Mouse (Mus musculus): ENCODE data around the gene Cdca7l. TPM values are rescaled to one million over a fixed set of nuclear protein-coding genes. Genes with fewer than 3 reads are reported as not detected.
A peak's percentile ranks its signal among the peaks of the same experiment; 100 is the strongest.

Gene Cdca7l
- polyA plus RNA-seq, 1 experiment from 2014 or later = 6.7 TPM

DNA sequence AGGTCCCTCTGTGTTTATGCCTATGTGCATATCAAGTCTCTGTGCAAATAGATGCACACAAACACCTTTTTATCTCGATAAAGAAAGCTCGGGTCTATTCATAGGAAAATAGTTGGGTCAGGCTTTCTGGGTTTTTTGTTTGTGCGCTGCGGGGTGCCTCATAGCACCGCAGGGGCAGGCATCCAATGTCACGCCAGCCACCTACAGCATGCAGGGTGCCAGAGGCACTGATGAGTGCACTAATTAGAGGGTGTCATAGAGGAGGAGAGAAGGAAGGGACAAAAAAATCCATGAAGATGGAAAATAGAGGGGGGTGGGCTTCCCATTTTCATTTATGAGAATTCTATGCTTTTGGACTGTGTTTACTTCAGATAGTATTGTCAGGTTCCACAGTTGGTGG, 17.5 kb upstream of the Cdca7l start:
- no peaks in the 10 kb centered on the region for H3K27me3 ChIP-seq (replicated peaks; ENCODE audit: insufficient read depth, low read length)
- 52% methylated on average over 6 of the region's 6 CpGs for WGBS
- no peaks in the 10 kb centered on the region for H3K36me3 ChIP-seq (ENCODE audit: insufficient read depth, low read length)
- TF ChIP-seq EP300 (IDR thresholded peaks at IDR 0.05) (no peak), CTCF (IDR thresholded peaks at IDR 0.05) (no peak)
- H3K27ac ChIP-seq (ENCODE audit: low read length) = no peak overlapping the region
- ATAC-seq (no peak), DNase-seq (ENCODE audit: low spot score) (no peak)
- no peak overlapping the region for H3K4me3 ChIP-seq (ENCODE audit: low read depth, low read length)
- H3K4me1 ChIP-seq (ENCODE audit: insufficient read depth, low read depth, low read length) = no peaks in the 10 kb centered on the region
- H3K9me3 ChIP-seq (ENCODE audit: low read length) = no peaks in the 10 kb centered on the region
- H3K4me2 ChIP-seq (replicated peaks; ENCODE audit: low read depth, low read length) = no peak overlapping the region
- H3K9ac ChIP-seq (replicated peaks; ENCODE audit: low read depth) = no peak overlapping the region

GRCm38 (mm10) chr12:117788513-117789011, 15.5 kb upstream of the Cdca7l start:
- Histone ChIP-seq H3K4me3 (ENCODE audit: low read depth, low read length) (no peak overlapping the region), H3K9me3 (ENCODE audit: low read length) (no peaks in the 10 kb centered on the region), H3K36me3 (ENCODE audit: insufficient read depth, low read length) (no peaks in the 10 kb centered on the region), H3K9ac (replicated peaks; ENCODE audit: low read depth) (no peak overlapping the region), H3K27ac (ENCODE audit: low read length) (no peak overlapping the region), H3K4me1 (ENCODE audit: insufficient read depth, low read depth, low read length) (no peaks in the 10 kb centered on the region), H3K27me3 (replicated peaks; ENCODE audit: insufficient read depth, low read length) (no peaks in the 10 kb centered on the region), H3K4me2 (replicated peaks; ENCODE audit: low read depth, low read length) (peak overlapping the region; percentile 28)
- DNase-seq (ENCODE audit: low spot score) = no peak
- TF ChIP-seq EP300 (IDR thresholded peaks at IDR 0.05) = no peak
- TF ChIP-seq CTCF (IDR thresholded peaks at IDR 0.05) = no peak
- 24% methylated on average over 24 of the region's 24 CpGs for WGBS
- ATAC-seq = no peak

DNA sequence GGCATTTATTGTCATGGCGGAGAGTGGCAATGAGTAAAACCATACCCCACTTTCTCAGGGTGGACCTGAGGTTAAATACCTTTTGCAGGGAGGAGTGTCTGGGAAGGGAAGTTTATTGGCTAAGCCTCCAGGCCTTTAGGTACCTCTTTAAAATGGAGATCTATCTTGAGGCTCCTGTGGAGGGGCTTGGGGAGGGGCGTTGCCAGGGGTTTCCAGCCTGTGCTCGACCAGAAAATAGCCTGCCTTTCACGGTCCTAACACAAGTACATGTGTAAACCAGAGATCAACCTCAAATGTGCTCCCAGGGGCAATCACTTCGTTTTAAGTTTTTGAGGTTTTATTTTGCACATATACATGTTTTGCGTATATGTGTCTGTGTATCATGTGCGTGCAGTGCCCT, 15.1 kb upstream of the Cdca7l start:
- WGBS = 48% methylated on average over 7 of the region's 7 CpGs
- ATAC-seq (no peak), DNase-seq (ENCODE audit: low spot score) (no peak)
- no peak overlapping the region for H3K27ac ChIP-seq (ENCODE audit: low read length)
- no peak overlapping the region for H3K4me3 ChIP-seq (ENCODE audit: low read depth, low read length)
- TF ChIP-seq CTCF (IDR thresholded peaks at IDR 0.05) (no peak), EP300 (IDR thresholded peaks at IDR 0.05) (no peak)
- no peaks in the 10 kb centered on the region for H3K4me1 ChIP-seq (ENCODE audit: insufficient read depth, low read depth, low read length)
- H3K9ac ChIP-seq (replicated peaks; ENCODE audit: low read depth) = no peak overlapping the region
- no peaks in the 10 kb centered on the region for H3K27me3 ChIP-seq (replicated peaks; ENCODE audit: insufficient read depth, low read length)
- H3K36me3 ChIP-seq (ENCODE audit: insufficient read depth, low read length) = no peaks in the 10 kb centered on the region
- no peaks in the 10 kb centered on the region for H3K9me3 ChIP-seq (ENCODE audit: low read length)
- no peak overlapping the region for H3K4me2 ChIP-seq (replicated peaks; ENCODE audit: low read depth, low read length)

- Histone ChIP-seq H3K4me1 (ENCODE audit: insufficient read depth, low read depth, low read length) (no peaks in the 10 kb centered on the region), H3K4me3 (ENCODE audit: low read depth, low read length) (no peak overlapping the region), H3K9me3 (ENCODE audit: low read length) (no peaks in the 10 kb centered on the region), H3K4me2 (replicated peaks; ENCODE audit: low read depth, low read length) (no peak overlapping the region), H3K36me3 (ENCODE audit: insufficient read depth, low read length) (no peaks in the 10 kb centered on the region), H3K27me3 (replicated peaks; ENCODE audit: insufficient read depth, low read length) (no peaks in the 10 kb centered on the region), H3K9ac (replicated peaks; ENCODE audit: low read depth) (no peak overlapping the region), H3K27ac (ENCODE audit: low read length) (no peak overlapping the region)
- WGBS = 82% methylated on average over 4 of the region's 4 CpGs
- TF ChIP-seq EP300 (IDR thresholded peaks at IDR 0.05) (no peak), CTCF (IDR thresholded peaks at IDR 0.05) (no peak)
- ATAC-seq (no peak), DNase-seq (ENCODE audit: low spot score) (no peak)
These were observed 8.8 kb upstream of the Cdca7l start for GRCm38 (mm10) chr12:117795303-117795702.

DNA sequence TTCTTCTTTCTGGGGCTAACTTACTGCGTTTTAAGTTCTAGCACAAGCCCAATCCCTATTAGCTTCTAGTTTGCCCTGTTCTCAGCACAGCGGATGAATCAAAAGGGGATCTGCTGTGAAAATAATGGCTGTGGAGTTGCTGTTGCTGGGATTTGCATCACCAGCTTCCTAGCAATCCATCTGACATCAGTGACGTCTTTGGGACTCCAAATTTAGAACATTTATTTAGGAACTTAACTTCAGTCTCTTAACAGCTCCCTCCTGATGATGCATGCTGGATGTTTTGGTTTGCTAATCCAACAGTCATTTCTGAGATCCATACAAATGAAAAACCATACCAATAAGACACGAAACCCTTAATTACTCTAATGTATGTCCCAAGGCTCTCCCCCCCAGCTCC, 1.5 kb downstream of the Cdca7l start:
- TF ChIP-seq CTCF (IDR thresholded peaks at IDR 0.05) (no peak), EP300 (IDR thresholded peaks at IDR 0.05) (no peak)
- no peaks in the 10 kb centered on the region for H3K27me3 ChIP-seq (replicated peaks; ENCODE audit: insufficient read depth, low read length)
- no peaks in the 10 kb centered on the region for H3K4me1 ChIP-seq (ENCODE audit: insufficient read depth, low read depth, low read length)
- no peaks in the 10 kb centered on the region for H3K36me3 ChIP-seq (ENCODE audit: insufficient read depth, low read length)
- H3K27ac ChIP-seq (ENCODE audit: low read length) = no peak overlapping the region
- WGBS = 79% methylated on average over 4 of the region's 4 CpGs
- H3K4me3 ChIP-seq (ENCODE audit: low read depth, low read length) = no peak overlapping the region
- H3K9ac ChIP-seq (replicated peaks; ENCODE audit: low read depth) = no peak overlapping the region
- H3K4me2 ChIP-seq (replicated peaks; ENCODE audit: low read depth, low read length) = no peak overlapping the region
- DNase-seq (ENCODE audit: low spot score) = no peak
- ATAC-seq = no peak
- H3K9me3 ChIP-seq (ENCODE audit: low read length) = no peaks in the 10 kb centered on the region

GRCm38 (mm10) chr12:117806007-117806451, 1.9 kb downstream of the Cdca7l start:
- Histone ChIP-seq H3K9ac (replicated peaks; ENCODE audit: low read depth) (no peak overlapping the region), H3K9me3 (ENCODE audit: low read length) (no peaks in the 10 kb centered on the region), H3K36me3 (ENCODE audit: insufficient read depth, low read length) (no peaks in the 10 kb centered on the region), H3K27ac (ENCODE audit: low read length) (no peak overlapping the region), H3K4me1 (ENCODE audit: insufficient read depth, low read depth, low read length) (no peaks in the 10 kb centered on the region), H3K4me2 (replicated peaks; ENCODE audit: low read depth, low read length) (no peak overlapping the region), H3K4me3 (ENCODE audit: low read depth, low read length) (no peak overlapping the region), H3K27me3 (replicated peaks; ENCODE audit: insufficient read depth, low read length) (no peaks in the 10 kb centered on the region)
- ATAC-seq = no peak
- 62% methylated on average over 12 of the region's 12 CpGs for WGBS
- no peak for DNase-seq (ENCODE audit: low spot score)
- TF ChIP-seq EP300 (IDR thresholded peaks at IDR 0.05) (no peak), CTCF (IDR thresholded peaks at IDR 0.05) (no peak)

DNA sequence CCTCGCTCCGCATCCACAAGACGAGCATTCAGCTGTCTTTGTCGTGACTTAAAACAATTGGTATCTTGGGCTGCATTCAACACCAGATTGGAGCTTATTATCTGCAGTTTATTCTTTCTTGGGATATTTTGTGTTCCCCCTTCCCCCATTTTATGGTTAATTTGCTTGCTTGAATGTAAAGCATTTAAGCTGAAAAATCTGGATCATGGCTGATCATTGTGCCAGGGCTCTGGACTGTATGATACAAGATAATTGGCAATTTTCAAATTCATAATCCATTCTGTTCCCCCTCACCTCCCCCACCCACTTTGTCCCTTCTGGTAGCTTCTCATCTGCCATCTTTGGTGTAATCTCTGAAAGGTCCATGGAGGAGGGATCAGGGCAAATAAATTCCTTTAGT, 2.4 kb downstream of the Cdca7l start:
- Histone ChIP-seq H3K36me3 (ENCODE audit: insufficient read depth, low read length) (no peaks in the 10 kb centered on the region), H3K9ac (replicated peaks; ENCODE audit: low read depth) (no peak overlapping the region), H3K4me3 (ENCODE audit: low read depth, low read length) (no peak overlapping the region), H3K27ac (ENCODE audit: low read length) (no peak overlapping the region), H3K4me1 (ENCODE audit: insufficient read depth, low read depth, low read length) (no peaks in the 10 kb centered on the region), H3K27me3 (replicated peaks; ENCODE audit: insufficient read depth, low read length) (no peaks in the 10 kb centered on the region), H3K4me2 (replicated peaks; ENCODE audit: low read depth, low read length) (no peak overlapping the region), H3K9me3 (ENCODE audit: low read length) (no peaks in the 10 kb centered on the region)
- DNase-seq (ENCODE audit: low spot score) (no peak), ATAC-seq (no peak)
- no peak for TF ChIP-seq EP300 (IDR thresholded peaks at IDR 0.05)
- no peak for TF ChIP-seq CTCF (IDR thresholded peaks at IDR 0.05)
- 80% methylated on average over 4 of the region's 4 CpGs for WGBS
